Mouse (Mus musculus): ENCODE measurements around the gene Galt.
A peak's percentile ranks its signal among the peaks of the same experiment; 100 is the strongest.

The Galt gene

GRCm38 (mm10) chr4:41754797-41755337, at the start of gene Galt:
Gene Galt (plus strand): TSS chr4:41755228.
- no peak for DNase-seq (ENCODE audit: extremely low spot score, low read depth, low spot score)

GRCm38 (mm10) chr4:41705922-41706754, 48.9 kb upstream of the Galt start:
- no peak for DNase-seq (ENCODE audit: extremely low spot score, low read depth, low spot score)

DNA sequence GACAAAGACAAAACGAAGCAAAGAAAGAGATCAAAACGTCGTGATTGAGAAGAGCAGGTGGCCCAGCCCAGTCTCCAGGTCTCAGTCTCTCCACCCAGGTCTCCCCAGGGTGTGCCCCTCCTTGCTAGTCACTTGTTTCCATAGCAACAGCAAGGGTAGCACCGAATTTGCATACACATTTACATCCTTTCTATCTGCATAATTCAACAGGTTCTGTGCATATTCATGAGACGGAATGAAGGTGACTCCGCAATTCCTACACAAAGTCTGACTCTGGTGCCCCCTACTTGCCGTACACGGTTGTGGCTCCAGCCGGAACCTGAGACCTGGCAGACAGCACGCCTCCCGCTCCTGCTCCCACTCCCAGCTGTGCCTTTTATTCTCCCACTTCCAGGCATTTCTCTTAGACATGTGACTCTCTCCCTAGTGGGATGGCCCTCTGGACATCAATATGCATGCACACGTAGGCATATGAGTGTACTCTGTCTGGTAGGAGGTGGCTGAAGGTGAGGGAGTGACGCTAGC, 48.0 kb upstream of the Galt start:
- DNase-seq (ENCODE audit: extremely low spot score, low read depth, low spot score) = no peak

DNA sequence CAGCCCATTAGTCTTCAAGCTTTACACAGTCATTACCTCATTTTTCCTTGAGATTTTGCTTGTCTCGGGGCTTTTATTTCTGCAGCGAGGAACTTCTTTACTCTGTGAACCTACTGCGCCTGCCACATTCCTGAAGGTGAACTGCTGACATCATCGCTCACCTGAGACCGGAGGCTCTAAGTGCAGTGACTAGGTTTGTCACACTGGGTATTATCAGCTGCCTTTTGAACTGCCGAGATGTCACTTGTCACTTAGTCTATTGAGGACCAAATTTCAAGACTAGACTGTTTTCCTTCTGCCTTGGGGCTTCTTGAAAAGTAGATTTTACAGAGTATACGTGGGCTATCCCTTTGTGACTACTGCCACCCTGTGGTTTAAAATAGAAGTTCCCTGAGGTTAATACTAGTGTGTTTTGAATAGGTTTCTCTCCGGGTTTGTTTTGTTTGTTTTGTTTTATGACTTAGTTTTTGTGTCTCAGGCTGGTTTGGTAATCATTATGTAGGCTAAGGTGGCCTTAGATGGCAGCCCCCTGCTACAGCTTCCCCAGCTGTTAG, 46.8 kb upstream of the Galt start:
- DNase-seq (ENCODE audit: extremely low spot score, low read depth, low spot score) = peak; percentile 63

DNA sequence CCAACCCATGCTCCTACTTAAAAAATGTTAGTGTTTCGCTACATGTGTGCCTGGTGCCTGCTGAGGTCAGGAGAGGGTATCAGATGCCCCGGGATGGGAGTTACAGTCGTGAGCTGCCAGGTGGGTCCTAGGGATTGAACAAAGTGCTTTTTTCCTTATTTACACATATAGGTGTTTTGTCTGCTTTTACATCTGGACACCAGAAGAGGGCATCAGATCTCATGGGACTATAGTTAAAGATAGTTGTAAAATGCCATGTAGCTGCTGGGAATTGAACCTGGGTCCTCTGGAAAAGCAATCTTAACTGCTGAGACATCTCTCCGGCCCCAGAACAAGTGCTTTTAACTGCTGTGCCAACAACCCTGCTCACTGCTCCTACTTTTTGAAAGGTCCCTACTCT, 44.8 kb upstream of the Galt start:
- DNase-seq (ENCODE audit: extremely low spot score, low read depth, low spot score) = no peak

GRCm38 (mm10) chr4:41711705-41712375, 43.2 kb upstream of the Galt start:
- no peak for DNase-seq (ENCODE audit: extremely low spot score, low read depth, low spot score)

DNA sequence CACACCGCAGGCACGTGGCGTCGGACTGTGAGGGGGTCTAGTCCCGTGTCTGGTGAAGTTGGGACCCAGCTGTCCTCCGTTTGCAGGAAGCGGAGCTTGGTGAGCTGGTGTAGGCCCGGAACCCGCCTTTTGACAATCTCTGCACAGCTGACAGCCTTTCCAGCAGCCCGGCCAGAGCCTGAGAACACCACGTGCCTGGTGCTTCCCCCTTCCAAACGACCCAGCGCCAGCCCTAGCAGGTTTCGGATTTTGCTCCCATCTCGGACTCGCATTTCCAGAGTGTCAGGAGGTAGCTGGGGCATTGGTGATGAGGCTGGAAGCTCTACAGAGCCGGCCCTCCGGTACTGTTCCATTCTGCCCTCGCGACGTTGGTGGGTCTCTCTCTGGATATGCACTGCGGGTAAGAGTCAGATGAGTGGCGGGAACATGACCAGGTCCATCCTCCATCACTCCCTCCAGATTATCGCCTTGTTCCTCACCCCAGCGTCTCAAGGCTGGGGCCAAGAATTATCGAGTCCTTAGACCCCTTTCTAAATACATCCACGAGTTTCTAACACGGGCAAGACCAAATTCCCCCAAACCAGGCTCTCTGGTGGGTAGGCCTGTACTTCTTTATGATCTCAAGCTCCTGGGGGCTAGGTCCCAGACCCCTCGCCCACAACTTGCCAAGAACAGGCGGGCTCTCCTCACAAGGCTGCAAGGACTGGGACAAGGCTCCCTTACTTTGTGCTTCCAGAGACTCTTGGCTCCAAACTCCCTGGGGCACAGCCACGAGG, 42.4 kb upstream of the Galt start:
- DNase-seq (ENCODE audit: extremely low spot score, low read depth, low spot score) = no peak

DNA sequence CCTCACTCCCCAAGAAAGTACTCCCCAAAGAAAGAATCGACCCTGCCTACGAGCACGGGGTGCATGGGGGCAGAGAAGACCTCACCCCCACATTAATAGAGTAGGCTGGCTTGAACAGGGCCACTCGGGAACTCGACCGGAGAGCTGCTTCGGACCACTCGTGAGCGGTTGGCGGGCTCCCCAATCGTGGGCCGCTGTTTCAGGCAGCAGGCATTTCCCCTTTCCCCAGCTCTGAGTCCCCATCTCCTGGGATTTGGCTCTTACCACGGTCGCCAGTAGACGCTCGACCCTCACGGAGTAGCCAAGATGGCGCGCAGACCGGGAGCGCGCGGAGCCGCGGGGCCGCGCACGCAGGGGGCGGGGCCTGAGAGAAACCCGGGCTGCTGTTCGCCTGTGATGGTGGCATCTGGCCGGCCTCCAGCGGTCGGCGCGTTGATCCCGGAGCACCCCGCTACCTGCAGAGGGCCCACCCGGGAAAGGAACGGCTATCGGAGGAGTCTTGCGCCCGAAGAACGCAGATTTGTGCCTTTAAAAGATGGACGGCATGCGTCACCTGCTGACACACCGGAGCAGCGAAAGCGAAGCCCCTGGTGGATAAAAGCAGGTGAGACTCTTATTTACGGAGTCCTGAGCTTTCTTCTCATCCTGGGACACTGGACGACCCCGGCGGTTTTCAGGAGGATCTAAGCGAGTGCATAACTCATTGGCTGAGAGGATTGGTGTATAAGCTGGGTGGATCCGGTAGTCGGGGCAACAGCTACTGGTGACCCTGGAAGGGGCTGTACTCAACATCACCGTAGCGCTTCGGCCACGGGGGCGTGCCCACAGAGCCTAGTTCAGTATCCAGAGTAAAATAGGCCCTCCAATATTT, 41.6 kb upstream of the Galt start, which contains the start of gene Rpp25l:
Rpp25l (minus strand) TSS at position 338 of the 871 bp plus-strand sequence.
- DNase-seq (ENCODE audit: extremely low spot score, low read depth, low spot score) = no peak

DNA sequence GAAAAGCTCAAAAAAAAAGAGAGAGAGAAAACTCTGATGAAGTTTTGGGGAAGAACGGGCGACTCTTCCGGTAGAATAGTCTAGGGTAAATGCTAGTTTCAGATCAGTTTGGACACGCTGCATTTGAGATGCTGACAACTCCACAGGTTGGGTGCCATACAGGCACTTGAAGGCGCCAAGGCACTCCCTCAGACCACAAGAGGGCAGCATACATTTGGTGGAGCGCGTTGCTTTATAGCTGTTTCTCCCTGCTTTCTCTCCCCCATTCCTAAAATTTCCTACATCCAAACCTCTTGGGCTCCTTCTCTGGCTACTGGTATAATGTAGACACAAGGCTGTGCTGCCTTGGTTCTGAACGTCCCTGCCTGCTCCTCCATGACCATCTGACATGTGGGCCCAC, 40.8 kb upstream of the Galt start:
- no peak for DNase-seq (ENCODE audit: extremely low spot score, low read depth, low spot score)

DNA sequence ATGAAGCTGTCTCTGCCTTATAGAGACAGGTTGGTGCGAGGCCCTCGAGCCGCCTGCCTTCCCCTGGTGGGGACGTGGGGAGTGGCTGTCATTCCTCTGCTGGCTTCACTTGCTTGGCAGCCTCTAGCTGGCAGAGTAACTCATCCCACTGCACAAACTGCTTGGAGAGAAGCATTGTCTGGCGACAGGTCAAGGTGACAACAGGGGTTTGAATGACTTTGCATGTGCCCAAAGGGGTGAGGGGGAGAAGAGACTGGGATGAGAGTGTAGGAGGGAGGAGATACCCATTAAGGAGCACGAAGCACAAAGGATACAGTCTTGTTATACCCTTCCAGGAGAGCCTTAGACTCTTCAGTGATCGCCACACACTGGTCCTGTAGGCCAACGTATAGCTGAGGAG, 39.9 kb upstream of the Galt start:
- no peak for DNase-seq (ENCODE audit: extremely low spot score, low read depth, low spot score)

- DNase-seq (ENCODE audit: extremely low spot score, low read depth, low spot score) = no peak
These were observed 39.4 kb upstream of the Galt start for GRCm38 (mm10) chr4:41715596-41715995.

DNA sequence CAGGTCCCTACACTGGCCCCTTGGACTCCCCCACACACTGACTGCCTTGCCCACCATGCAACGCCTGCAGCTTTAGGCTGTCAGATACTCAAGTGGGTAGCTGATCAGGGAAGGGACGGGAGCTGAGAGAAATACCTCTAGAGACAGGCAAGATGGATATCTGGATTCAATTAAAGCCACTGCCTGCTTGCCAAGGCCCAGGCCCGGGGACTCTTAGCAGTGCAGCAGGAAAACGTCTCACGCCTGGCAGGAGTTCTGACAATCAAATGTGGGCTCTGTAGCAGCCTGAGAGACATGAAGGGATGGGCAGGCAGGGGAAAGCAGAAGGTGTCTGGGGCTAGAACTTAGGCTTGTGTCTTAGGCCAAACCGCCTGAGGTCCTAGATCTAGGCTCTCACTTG, 38.2 kb upstream of the Galt start:
- no peak for DNase-seq (ENCODE audit: extremely low spot score, low read depth, low spot score)

- peak; percentile 97 for DNase-seq (ENCODE audit: extremely low spot score, low read depth, low spot score)
These were observed 32.1 kb upstream of the Galt start, which contains the start of gene Dctn3 for GRCm38 (mm10) chr4:41722918-41723351. Gene Dctn3 (minus strand): TSS chr4:41723170.

- no peak for DNase-seq (ENCODE audit: extremely low spot score, low read depth, low spot score)
These were observed 28.0 kb upstream of the Galt start for GRCm38 (mm10) chr4:41726826-41727621.

- no peak for DNase-seq (ENCODE audit: extremely low spot score, low read depth, low spot score)
These were observed 23.8 kb upstream of the Galt start, which contains the start of gene Arid3c for GRCm38 (mm10) chr4:41731052-41731765. Gene Arid3c (minus strand): TSS chr4:41731142.

- DNase-seq (ENCODE audit: extremely low spot score, low read depth, low spot score) = no peak
These were observed 17.3 kb upstream of the Galt start for GRCm38 (mm10) chr4:41737602-41738255.

DNA sequence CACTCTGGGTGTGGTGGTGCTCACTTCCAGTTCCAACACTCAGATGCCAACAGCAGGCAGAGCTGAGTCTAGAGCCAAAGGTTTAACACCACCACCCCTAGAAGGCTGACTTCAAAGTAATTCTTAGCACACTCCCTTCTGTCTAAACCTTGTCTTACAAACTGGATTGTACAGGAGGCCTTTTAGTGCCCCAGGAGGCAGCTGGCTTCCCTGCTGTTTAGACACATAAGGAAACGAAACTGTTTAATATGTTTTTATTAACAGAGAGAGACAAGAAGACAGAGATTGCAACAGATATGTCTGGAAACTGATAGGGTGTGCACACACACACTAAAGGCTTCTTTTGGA, 16.8 kb upstream of the Galt start:
- DNase-seq (ENCODE audit: extremely low spot score, low read depth, low spot score) = no peak

DNA sequence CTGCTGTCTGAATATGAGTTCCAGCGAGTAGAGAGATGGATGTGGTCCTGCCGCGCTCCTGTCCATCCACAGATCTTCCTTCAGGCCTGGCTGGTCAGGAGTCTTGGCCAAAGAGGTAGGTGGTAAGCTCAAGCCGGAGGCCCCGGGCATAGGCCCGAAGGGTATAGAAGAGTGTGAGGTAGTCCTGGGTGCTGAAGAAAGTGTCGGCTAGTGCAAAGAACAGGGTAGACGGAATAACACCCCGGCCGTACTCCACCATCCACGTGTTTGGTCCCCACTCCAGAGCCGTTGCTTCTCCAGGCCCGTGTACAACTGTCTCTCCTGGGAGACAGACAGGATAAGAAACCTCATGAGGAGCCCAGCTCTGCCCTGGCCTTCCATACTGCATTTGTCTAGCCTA, 15.8 kb upstream of the Galt start:
- DNase-seq (ENCODE audit: extremely low spot score, low read depth, low spot score) = no peak

All from hindlimb bud, embryonic 11.5 days (tissue).